Mouse (Mus musculus) thymus, postnatal 14 days (tissue): ENCODE data around the gene Acad8.
A peak's percentile ranks its signal among the peaks of the same experiment; 100 is the strongest.

Experiments
- DNase-seq: peaks from one replicate; pipeline ENCODE4 v3.0.0; 2021

Acad8 gene

DNA sequence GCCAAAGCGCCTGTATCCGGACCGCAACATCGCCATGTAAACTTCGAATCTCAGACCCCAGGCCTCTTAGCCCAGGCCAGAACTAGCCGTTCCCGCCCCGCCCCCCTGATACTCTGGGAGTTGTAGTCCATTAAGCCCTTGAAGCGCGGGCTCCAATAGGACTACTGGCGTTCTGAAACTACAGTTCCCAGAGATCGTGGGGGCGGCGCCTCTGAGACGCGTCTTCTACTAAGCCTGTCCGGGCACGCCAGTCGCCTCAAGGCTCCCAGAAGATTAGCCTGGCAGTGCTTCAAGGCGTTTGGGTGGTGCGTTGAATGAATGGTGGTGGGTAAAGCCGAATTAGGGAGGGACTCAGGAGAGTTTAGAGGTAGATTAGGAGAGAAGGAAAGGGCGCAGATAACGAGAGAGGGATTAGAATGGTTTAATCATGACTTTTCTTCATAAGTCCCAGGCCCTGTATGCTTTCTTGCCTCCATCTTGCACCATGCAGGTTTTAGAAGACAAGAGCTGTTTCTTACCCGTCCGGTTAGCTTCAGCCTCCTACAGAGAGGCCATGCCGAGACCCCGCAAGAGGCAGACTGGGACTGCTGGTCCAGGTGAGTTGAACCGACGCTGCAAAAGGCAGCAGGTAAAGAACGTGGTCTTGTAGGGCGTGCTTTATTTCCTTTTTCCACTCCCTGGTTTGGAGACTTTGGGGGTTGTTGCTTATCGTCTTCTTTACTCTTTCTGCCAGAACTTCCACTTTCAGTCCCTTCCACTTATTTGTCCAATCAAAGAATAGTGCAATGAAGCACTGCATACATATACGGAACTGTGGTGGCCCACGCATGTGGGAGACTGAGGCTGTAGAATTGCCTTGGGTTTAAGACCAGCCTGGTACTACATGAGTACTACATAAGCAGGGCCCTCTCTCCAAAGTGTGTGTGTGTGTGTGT lies at the start of gene Acad8, which contains the start of gene Thyn1:
Gene Acad8, minus strand, starts transcription at position 106 of the 935 bp plus-strand sequence.
Gene Thyn1, plus strand, starts transcription at position 250 of the 935 bp plus-strand sequence.
- peak; percentile 94 for DNase-seq

DNA sequence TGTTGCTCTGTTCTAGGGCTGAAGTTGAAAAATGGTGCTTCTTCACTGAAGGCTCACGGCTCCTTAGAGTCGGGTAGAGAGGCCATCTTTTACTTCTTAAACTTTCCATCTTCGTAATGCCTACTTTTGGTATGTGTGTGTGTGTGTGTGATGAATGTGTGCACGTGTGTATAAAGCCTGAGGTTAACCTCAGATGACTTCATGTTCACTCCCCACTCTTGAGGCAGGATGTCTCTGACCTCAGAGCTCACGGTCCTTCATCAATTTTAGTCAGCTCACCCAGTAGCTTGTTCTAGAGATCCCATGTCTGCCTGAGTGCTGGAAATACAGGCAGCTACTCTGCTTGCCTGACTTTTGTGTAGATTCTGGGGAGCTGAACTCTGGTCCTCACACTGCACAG lies 44.5 kb upstream of the Acad8 start:
- no peak for DNase-seq

- DNase-seq: no peak
Observed at GRCm38 (mm10) chr9:27030763-27031100, 31.4 kb upstream of the Acad8 start.

DNA sequence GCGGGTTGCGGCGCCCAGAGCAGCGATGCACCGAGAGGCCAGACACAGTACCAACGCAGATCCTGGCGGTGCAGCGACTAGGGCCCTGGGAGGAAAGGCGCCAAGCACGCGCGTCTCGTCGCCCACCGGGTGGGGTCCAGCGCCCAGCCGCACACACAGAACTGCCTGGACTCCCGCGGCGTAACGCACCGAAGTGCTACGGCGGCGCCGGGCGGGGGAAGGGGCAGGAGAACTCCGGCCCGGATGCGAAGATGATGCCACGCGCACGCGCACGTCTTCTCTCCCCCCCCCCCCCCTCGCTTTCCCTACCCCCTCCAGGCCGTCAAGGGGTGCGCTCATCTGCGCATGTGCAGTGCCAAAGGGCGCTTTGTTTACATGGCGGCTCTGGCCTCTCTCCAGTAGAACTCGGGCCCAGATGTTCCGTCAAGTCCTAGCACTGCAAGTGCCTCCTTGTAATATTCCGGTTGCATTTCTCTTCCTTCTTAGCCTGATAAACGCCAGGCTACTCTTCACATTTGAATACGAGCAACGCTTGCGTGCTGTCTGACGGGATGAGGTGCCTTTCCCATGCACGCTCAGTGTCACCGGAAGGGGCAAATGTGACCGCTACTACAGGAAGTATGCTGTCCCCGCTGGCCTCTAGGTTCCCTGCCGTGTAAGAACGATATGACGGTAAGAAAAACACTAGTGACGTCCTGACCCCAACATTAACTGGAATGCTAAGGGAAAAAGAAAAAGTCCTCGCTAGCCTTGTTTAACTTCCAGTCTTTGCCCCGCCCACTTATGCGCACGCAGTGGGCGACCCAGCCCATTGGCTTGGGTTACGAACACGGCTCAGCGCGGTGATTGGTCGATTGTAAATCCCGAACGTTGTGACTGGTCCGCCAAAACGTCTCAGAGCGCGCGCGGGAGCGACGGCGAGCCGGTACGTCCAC lies 30.7 kb upstream of the Acad8 start, which contains the start of the genes Vps26b and Ncapd3:
Gene Vps26b, minus strand, starts transcription at position 238 of the 935 bp plus-strand sequence.
Gene Ncapd3, plus strand, starts transcription at position 348 of the 935 bp plus-strand sequence.
- peak; percentile 96 for DNase-seq

DNA sequence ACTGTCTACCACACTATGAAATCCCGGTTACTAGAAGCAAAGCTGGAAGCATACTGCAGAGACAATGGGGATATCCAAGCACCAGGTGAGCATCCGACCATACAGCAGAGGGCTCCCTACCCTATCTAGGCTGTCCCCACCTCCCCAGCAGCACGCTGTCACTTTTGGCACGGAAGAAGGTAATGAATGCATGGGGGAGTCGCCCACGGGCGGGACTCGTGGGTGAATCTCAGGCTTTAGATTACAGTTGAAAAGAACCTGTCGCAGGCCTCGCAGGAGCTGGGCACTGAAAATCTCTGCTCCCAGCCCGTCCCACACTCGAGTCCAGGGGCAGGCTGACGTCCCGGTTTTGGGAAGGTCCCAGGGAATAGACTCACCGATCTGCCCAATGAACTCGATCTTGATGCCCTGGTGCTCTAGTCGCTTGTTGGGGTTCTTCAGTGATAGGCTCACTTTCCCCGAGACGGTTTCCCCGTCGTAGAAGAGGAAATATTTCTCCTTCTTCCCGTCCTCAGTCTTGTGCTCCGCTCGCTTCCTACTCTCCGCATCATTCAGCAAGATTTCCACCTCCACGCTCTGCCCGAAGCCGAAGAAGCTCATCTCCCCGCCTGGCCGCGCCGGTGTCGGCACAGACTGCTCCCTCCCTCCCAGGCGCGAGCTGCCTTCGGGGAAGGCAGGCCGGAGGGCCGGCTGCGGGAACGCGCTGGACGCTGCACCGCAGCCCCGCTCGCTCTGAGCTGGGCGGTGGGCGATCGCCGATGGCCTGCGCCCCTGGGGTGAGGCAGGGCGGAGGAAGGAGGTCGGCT lies 29.9 kb upstream of the Acad8 start:
- DNase-seq: peak; percentile 77

DNA sequence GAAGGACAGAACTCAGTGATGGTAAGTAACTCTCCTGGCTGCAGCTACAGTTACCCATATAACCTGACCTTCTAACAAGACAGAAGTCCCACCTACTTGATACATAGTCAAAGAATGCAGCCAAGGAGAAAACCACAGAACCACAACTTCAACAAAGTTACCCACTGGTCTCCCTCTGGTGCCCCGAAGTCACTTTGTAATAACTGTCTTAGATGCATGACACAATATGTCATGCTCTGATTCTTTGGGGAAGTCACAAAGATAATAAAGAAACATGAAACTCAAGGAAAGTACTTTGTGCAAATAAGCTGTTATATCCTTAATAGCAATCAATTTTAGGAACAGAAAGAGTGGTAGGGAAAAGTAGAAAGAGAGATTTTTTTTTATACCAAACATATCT lies 27.3 kb upstream of the Acad8 start:
- no peak for DNase-seq

DNA sequence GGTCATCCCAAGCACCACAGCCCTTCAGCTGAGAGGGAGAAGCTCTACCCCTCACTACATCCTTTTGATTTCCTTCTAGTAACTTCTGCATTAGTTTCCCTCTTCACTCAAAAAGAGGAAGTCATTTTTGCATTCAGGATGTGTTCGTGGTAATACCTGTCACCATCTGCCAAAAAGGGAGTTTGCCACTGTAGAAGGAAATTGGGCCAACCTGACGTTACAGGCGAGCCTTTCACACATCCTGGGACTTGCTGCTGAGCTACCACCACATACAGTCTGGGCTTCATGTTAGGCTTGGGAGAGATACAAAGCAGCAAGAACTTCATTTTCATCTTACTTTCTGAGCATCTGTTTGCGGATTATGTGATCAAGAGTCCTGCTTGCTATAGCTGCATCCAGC lies 24.3 kb upstream of the Acad8 start:
- no peak for DNase-seq

GRCm38 (mm10) chr9:27018961-27019360 lies 19.6 kb upstream of the Acad8 start:
- no peak for DNase-seq

GRCm38 (mm10) chr9:27011572-27011971 lies 12.2 kb upstream of the Acad8 start:
- no peak for DNase-seq

DNA sequence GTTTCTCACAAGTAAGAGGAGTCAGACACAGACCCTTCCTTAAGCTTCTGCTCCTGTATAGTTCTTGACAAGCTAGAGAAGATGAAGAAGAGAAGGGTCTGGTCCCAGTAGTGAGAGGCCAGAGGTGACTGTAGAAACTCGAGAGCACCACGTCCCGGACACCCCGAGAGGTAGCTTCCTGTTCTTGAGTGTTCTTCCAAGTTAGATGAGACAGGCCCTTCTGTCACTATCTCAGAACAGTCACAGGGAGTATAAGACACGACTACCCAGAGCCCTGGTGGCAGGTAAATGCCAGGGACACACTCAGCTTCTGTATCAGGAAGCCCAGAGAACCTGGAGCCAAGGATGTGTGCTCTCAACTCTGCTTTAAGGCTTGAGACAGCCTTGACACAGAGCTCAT lies 9.9 kb upstream of the Acad8 start:
- no peak for DNase-seq

GRCm38 (mm10) chr9:27006866-27007265 lies 7.5 kb upstream of the Acad8 start:
- no peak for DNase-seq

DNA sequence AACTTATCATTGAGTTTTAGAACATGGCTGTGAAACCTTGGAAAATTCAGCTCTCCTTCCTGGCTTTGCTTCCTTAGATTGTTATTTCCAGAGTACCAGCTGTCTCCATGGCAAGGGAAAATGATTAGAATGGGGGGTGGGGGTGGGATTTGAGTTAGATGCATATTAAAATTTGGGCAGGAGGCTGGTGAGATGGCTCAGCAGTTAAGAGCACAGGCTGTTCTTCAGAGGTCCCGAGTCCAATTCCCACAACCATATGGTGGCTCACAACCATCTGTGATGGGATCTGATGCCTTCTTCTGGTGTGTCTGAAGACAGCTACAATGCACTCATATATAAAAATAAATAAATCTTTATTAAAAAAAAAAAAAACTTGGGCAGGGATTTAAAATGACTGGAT lies 6.6 kb upstream of the Acad8 start:
- DNase-seq: no peak

- DNase-seq: no peak
Observed at GRCm38 (mm10) chr9:27005231-27005630, 5.9 kb upstream of the Acad8 start.

DNA sequence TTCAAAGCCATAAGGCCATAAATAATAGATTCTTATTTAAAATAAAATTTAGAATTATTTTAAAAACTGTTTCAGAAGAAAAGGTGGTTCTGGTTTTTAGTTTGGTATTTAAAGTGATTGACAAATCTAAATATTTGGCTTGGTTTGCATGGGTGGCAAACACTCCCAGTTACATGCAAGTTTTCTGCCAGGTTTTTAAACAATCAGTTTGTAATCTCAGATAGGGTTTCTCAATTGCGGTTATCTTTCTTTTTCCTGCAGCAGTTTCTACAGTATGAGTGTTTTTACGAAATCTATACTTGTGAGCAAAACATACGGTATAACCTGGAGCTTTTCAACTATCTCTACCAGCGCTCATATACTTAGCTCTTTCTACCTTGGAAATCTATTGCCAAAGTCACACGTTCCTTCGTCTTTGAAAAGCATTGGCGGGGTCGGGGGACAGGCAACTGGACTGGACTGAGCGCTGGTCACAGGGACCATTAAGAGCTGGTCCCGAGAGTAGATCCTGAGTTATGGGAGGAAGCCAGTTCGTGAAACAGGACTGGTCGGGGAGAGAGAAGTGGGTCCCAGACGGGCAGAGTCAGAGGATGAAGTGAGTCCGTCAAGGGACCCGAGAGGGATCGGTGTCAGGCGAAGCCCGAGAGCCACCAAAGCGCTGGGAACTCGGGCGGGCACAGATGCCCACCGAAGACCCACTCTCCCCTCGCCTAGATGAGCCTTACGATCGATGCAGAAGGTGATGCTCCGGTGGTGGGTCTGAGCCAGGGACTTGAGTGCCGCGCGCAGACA lies 501 bp downstream of the Acad8 start:
- DNase-seq: no peak

- DNase-seq: no peak
Observed at GRCm38 (mm10) chr9:26997501-26997900, 1.9 kb downstream of the Acad8 start.

GRCm38 (mm10) chr9:26997062-26997461 lies 2.3 kb downstream of the Acad8 start:
- no peak for DNase-seq

DNA sequence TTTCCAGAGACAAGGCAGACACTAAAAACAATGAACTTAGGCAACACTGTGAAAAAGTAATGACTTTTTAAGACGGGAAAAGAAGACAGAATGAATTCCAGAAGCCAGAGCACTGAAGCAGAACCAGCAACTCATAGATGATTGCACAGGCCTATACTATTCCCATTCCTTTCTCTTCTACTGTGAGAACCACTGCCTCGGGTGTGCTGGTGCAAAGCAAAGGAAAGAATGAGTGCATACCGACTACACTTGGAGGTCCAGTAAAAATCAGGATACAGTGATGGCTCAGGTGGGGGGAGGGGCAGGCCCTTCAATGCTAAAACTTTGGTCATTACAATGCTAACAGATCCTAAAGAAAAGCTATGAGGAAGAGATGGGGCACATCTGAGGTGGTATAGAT lies 5.5 kb downstream of the Acad8 start:
- DNase-seq: no peak

DNA sequence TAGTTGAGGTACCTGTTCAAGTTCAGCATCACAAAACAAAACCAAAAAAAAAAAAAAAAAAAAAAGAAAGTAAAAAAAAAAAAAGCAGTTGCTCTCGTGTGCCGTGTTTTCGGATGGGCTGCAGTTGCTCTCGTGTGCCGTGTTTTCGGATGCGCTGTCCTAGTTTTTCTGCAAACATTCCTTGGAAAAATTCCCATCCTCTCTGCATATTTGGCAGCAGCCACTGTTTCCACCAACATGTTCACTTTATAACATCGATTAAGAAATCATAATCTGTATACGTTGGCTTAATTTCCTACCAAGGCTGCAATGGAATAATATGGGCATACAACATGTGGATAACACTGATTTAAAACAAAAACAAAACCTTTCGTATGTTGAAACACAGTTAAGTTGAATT lies 6.2 kb downstream of the Acad8 start:
- no peak for DNase-seq

DNA sequence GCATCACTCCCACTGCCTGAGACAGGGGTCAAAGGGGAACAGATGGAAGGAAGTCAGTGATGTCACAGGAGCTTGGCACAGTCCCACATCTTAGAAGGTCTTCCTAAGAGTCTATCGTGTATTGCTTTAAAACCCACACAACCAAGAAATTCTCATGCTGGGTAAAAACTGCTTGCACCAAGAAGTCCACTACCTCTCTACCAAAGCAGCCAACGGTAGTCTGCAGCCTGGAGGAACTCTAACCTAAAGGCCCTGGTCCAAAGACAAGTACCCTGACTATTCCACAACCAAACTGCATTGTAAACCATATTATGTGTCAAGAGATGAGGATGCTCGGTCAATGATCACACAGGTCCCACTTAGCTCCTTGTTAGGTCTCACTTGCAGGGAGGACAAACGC lies 9.2 kb downstream of the Acad8 start:
- no peak for DNase-seq

- DNase-seq: no peak
Observed at GRCm38 (mm10) chr9:26985668-26986277, 13.6 kb downstream of the Acad8 start.

DNA sequence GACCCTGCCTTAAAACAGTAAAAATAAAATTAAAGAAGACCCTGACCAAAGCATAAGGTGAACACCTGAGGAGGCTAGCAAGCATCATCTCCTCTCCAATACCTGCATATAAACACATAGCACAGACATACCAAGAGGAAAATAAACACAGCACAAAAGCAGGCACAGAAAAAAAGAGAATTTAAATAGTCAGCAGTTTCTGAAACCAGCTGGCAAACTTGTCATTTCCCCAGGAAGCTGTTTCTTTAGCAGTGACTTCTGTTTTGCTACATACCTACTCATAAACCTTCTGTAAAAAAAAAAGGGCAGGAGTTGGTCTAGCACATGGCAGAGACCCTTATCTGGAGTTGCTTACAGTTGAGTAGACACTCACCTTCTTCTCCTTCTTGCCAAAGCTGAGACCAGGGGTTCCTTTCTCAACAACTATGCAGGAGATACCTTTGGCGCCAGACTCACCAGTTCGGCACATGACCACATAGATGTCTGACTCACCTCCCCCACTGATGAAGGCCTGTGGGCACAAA lies 14.2 kb downstream of the Acad8 start:
- no peak for DNase-seq
